7 mouse cellular contexts compared by ENCODE assay signal in genomic region chr4:12141516-12141915, GRCm38 (mm10). TPM values are rescaled to one million over a fixed set of nuclear protein-coding genes. Genes with fewer than 3 reads are reported as not detected.
DNase-seq lines count a peak whose midpoint lies in the region; ATAC-seq and TF ChIP-seq lines count a peak whose summit lies in the region.
"Not testable (repeated sequence)": the region's sequence is repeated elsewhere in the genome, so short reads cannot be mapped to it uniquely, and the experiment has no call there.

No protein-coding gene starts in this region.

- not testable (repeated sequence) for H3K4me1 ChIP-seq in forebrain, embryonic 13.5 days; heart, embryonic 12.5 days (replicated peaks); hindbrain, embryonic 12.5 days; hindbrain, embryonic 16.5 days (ENCODE audit: control insufficient read depth, insufficient read depth, low read depth, low read length); midbrain, embryonic 13.5 days (replicated peaks); neural tube, embryonic 13.5 days (replicated peaks)

- intact Hi-C loops in left cerebral cortex, adult 2 months (cut with DNase I), result not testable (repeated sequence)

- not testable (repeated sequence) for ATAC-seq in forebrain, embryonic 13.5 days; heart, embryonic 12.5 days (ENCODE audit: insufficient number of reproducible peaks, low FRiP score); hindbrain, embryonic 12.5 days (ENCODE audit: low FRiP score); hindbrain, embryonic 16.5 days; midbrain, embryonic 13.5 days; neural tube, embryonic 13.5 days (ENCODE audit: low read depth)

- not testable (repeated sequence) for H3K9ac ChIP-seq in forebrain, embryonic 13.5 days; heart, embryonic 12.5 days; hindbrain, embryonic 12.5 days; hindbrain, embryonic 16.5 days (ENCODE audit: low read depth, low read length); midbrain, embryonic 13.5 days (replicated peaks); neural tube, embryonic 13.5 days

- WGBS in forebrain, embryonic 13.5 days, result 85% methylated on average over 7 of the region's 7 CpGs
- 90% methylated on average over 7 of the region's 7 CpGs for WGBS in heart, embryonic 12.5 days
- WGBS in hindbrain, embryonic 12.5 days, result 92% methylated on average over 7 of the region's 7 CpGs
- WGBS in hindbrain, embryonic 16.5 days, result 89% methylated on average over 6 of the region's 7 CpGs
- WGBS in midbrain, embryonic 13.5 days, result 93% methylated on average over 7 of the region's 7 CpGs
- WGBS in neural tube, embryonic 13.5 days, result 92% methylated on average over 7 of the region's 7 CpGs

- not testable (repeated sequence) for H3K4me3 ChIP-seq in forebrain, embryonic 13.5 days; heart, embryonic 12.5 days; hindbrain, embryonic 12.5 days; hindbrain, embryonic 16.5 days (ENCODE audit: low read length); neural tube, embryonic 13.5 days
- peak overlapping the region; percentile 11; the same call in 1 of the 2 replicates for H3K4me3 ChIP-seq in left cerebral cortex, adult 2 months
- H3K4me3 ChIP-seq in midbrain, embryonic 13.5 days (replicated peaks), result 0 out of 2 replicates have a peak overlapping the region, but pooled peaks have one; percentile 15

- not testable (repeated sequence) for H3K27me3 ChIP-seq in forebrain, embryonic 13.5 days; heart, embryonic 12.5 days (replicated peaks); hindbrain, embryonic 12.5 days; hindbrain, embryonic 16.5 days (replicated peaks; ENCODE audit: control insufficient read depth, insufficient read depth, low read length); midbrain, embryonic 13.5 days; neural tube, embryonic 13.5 days

- TF ChIP-seq CTCF in left cerebral cortex, adult 2 months (IDR thresholded peaks at IDR 0.05), result not testable (repeated sequence)

- not testable (repeated sequence) for DNase-seq in left cerebral cortex, adult 2 months (ENCODE audit: extremely low spot score in 1 of 2, low spot score in 2 of 2)

- H3K4me2 ChIP-seq in forebrain, embryonic 13.5 days, result peak overlapping the region; percentile 33
- 0 out of 2 replicates have a peak overlapping the region, but pooled peaks have one; percentile 16 for H3K4me2 ChIP-seq in heart, embryonic 12.5 days
- 0 out of 2 replicates have a peak overlapping the region, but pooled peaks have one; percentile 8 for H3K4me2 ChIP-seq in hindbrain, embryonic 12.5 days (replicated peaks)
- H3K4me2 ChIP-seq in hindbrain, embryonic 16.5 days (ENCODE audit: low read length), result peak overlapping the region; percentile 21
- peak overlapping the region; percentile 34 for H3K4me2 ChIP-seq in midbrain, embryonic 13.5 days (replicated peaks)
- H3K4me2 ChIP-seq in neural tube, embryonic 13.5 days, result peak overlapping the region; percentile 51

- H3K27ac ChIP-seq in forebrain, embryonic 13.5 days; heart, embryonic 12.5 days (ENCODE audit: poor library complexity, severe bottlenecking); hindbrain, embryonic 12.5 days; hindbrain, embryonic 16.5 days (ENCODE audit: low read depth, low read length); left cerebral cortex, adult 2 months; midbrain, embryonic 13.5 days; neural tube, embryonic 13.5 days (replicated peaks): not testable (repeated sequence)

- not testable (repeated sequence) for H3K36me3 ChIP-seq in forebrain, embryonic 13.5 days (ENCODE audit: poor library complexity, severe bottlenecking); heart, embryonic 12.5 days; hindbrain, embryonic 12.5 days; hindbrain, embryonic 16.5 days (ENCODE audit: control insufficient read depth, insufficient read depth, low read length)
- H3K36me3 ChIP-seq in midbrain, embryonic 13.5 days, result peaks cover 11% of the 10 kb centered on the region
- H3K36me3 ChIP-seq in neural tube, embryonic 13.5 days, result peaks cover 12% of the 10 kb centered on the region

- not testable (repeated sequence) for H3K9me3 ChIP-seq in forebrain, embryonic 13.5 days (replicated peaks); heart, embryonic 12.5 days (replicated peaks); hindbrain, embryonic 12.5 days (replicated peaks); hindbrain, embryonic 16.5 days (ENCODE audit: control insufficient read depth, low read length); midbrain, embryonic 13.5 days; neural tube, embryonic 13.5 days

RNA-seq across cellular contexts. Expression of gene Rbm12b1, which starts 1.5 kb away (rescaled TPM):
- polyA plus RNA-seq in forebrain, embryonic 13.5 days (2015; fragmentation: Nextera tagmentation; extraction: Ambion mirVana), result 8.4 and 8.6 TPM in 2 replicates
- polyA plus RNA-seq in heart, embryonic 12.5 days (2016; fragmentation: Nextera tagmentation; extraction: Ambion mirVana), result 6.4 and 7.9 TPM in 2 replicates
- polyA plus RNA-seq in hindbrain, embryonic 12.5 days (2016; fragmentation: Nextera tagmentation; extraction: Ambion mirVana), result 9.7 and 9.9 TPM in 2 replicates
- polyA plus RNA-seq in hindbrain, embryonic 16.5 days (2015; fragmentation: Nextera tagmentation; extraction: Ambion mirVana), result 8.1 and 8.4 TPM in 2 replicates
- 10 to 100 TPM; 17.0 to 22.9 TPM for total RNA-seq in left cerebral cortex, adult 2 months (2021)
- polyA plus RNA-seq in midbrain, embryonic 13.5 days (2015; fragmentation: Nextera tagmentation; extraction: Ambion mirVana), result 8.9 and 10.1 TPM in 2 replicates
- 9.1 and 9.7 TPM in 2 replicates for polyA plus RNA-seq in neural tube, embryonic 13.5 days (2015; fragmentation: Nextera tagmentation; extraction: Ambion mirVana)

RNA-seq across cellular contexts. Expression of gene Fam92a, which starts 30.3 kb away (rescaled TPM):
- polyA plus RNA-seq in forebrain, embryonic 13.5 days (2015; fragmentation: Nextera tagmentation; extraction: Ambion mirVana), result 92.5 and 101 TPM in 2 replicates
- 77.4 and 81.5 TPM in 2 replicates for polyA plus RNA-seq in heart, embryonic 12.5 days (2016; fragmentation: Nextera tagmentation; extraction: Ambion mirVana)
- polyA plus RNA-seq in hindbrain, embryonic 12.5 days (2016; fragmentation: Nextera tagmentation; extraction: Ambion mirVana), result 96.1 and 108 TPM in 2 replicates
- polyA plus RNA-seq in hindbrain, embryonic 16.5 days (2015; fragmentation: Nextera tagmentation; extraction: Ambion mirVana), result 82.6 and 99.3 TPM in 2 replicates
- 10 to 100 TPM; 79.5 to 80.9 TPM for total RNA-seq in left cerebral cortex, adult 2 months (2021)
- 91.2 and 95.0 TPM in 2 replicates for polyA plus RNA-seq in midbrain, embryonic 13.5 days (2015; fragmentation: Nextera tagmentation; extraction: Ambion mirVana)
- polyA plus RNA-seq in neural tube, embryonic 13.5 days (2015; fragmentation: Nextera tagmentation; extraction: Ambion mirVana), result 92.0 and 97.0 TPM in 2 replicates

RNA-seq across cellular contexts. Expression of gene Rbm12b2, which starts 52.3 kb away (rescaled TPM):
- polyA plus RNA-seq in forebrain, embryonic 13.5 days (2015; fragmentation: Nextera tagmentation; extraction: Ambion mirVana), result 19.8 and 20.1 TPM in 2 replicates
- 9.5 and 9.6 TPM in 2 replicates for polyA plus RNA-seq in heart, embryonic 12.5 days (2016; fragmentation: Nextera tagmentation; extraction: Ambion mirVana)
- polyA plus RNA-seq in hindbrain, embryonic 12.5 days (2016; fragmentation: Nextera tagmentation; extraction: Ambion mirVana), result 22.3 and 24.8 TPM in 2 replicates
- polyA plus RNA-seq in hindbrain, embryonic 16.5 days (2015; fragmentation: Nextera tagmentation; extraction: Ambion mirVana), result 11.8 and 12.6 TPM in 2 replicates
- total RNA-seq in left cerebral cortex, adult 2 months (2021), result 10 to 100 TPM; 20.4 to 21.9 TPM
- polyA plus RNA-seq in midbrain, embryonic 13.5 days (2015; fragmentation: Nextera tagmentation; extraction: Ambion mirVana), result 20.4 TPM in 2 replicates
- 17.4 and 18.5 TPM in 2 replicates for polyA plus RNA-seq in neural tube, embryonic 13.5 days (2015; fragmentation: Nextera tagmentation; extraction: Ambion mirVana)
